Mouse (Mus musculus): ENCODE data around the gene Irgm2. TPM values are rescaled to one million over a fixed set of nuclear protein-coding genes. Genes with fewer than 3 reads are reported as not detected.
"Not testable (repeated sequence)": the region's sequence is repeated elsewhere in the genome, so short reads cannot be mapped to it uniquely, and the experiment has no call there.

The Irgm2 gene
- total and polyA plus RNA-seq, 2 experiments from 2014 or later: 0.80 to 1.8 TPM

- TF ChIP-seq CTCF (IDR thresholded peaks at IDR 0.05; ENCODE audit: low read depth): no peak
- ATAC-seq: no peak
- Histone ChIP-seq H3K27ac (no peak overlapping the region), H3K4me3 (ENCODE audit: low read length) (no peak overlapping the region), H3K4me1 (ENCODE audit: insufficient read depth, low read length) (no peaks in the 10 kb centered on the region), H3K27me3 (ENCODE audit: insufficient read depth, low read length) (no peaks in the 10 kb centered on the region), H3K4me2 (ENCODE audit: low read depth, low read length) (no peak overlapping the region), H3K9me3 (ENCODE audit: low read length) (no peaks in the 10 kb centered on the region), H3K36me3 (ENCODE audit: insufficient read depth, low read length) (no peaks in the 10 kb centered on the region), H3K9ac (replicated peaks; ENCODE audit: low read length) (no peak overlapping the region)
- no peak for DNase-seq (ENCODE audit: low spot score)
- WGBS: 24% methylated on average over 2 of the region's 2 CpGs
Measured at GRCm38 (mm10) chr11:58211682-58212067, 12.3 kb downstream of the Irgm2 start.

- H3K27ac ChIP-seq: no peak overlapping the region
- H3K4me3 ChIP-seq (ENCODE audit: low read length): no peak overlapping the region
- no peaks in the 10 kb centered on the region for H3K4me1 ChIP-seq (ENCODE audit: insufficient read depth, low read length)
- no peak for TF ChIP-seq CTCF (IDR thresholded peaks at IDR 0.05; ENCODE audit: low read depth)
- no peaks in the 10 kb centered on the region for H3K27me3 ChIP-seq (ENCODE audit: insufficient read depth, low read length)
- ATAC-seq (no peak), DNase-seq (ENCODE audit: low spot score) (no peak)
- no peaks in the 10 kb centered on the region for H3K36me3 ChIP-seq (ENCODE audit: insufficient read depth, low read length)
- no peak overlapping the region for H3K9ac ChIP-seq (replicated peaks; ENCODE audit: low read length)
- H3K9me3 ChIP-seq (ENCODE audit: low read length): no peaks in the 10 kb centered on the region
- no peak overlapping the region for H3K4me2 ChIP-seq (ENCODE audit: low read depth, low read length)
- WGBS: 83% methylated on average over 7 of the region's 7 CpGs
Measured at GRCm38 (mm10) chr11:58213673-58214342, 14.4 kb downstream of the Irgm2 start.

GRCm38 (mm10) chr11:58214391-58215048 is 15.1 kb downstream of the Irgm2 start:
- peak overlapping the region; percentile 29 for H3K4me3 ChIP-seq (ENCODE audit: low read length)
- no peaks in the 10 kb centered on the region for H3K9me3 ChIP-seq (ENCODE audit: low read length)
- H3K9ac ChIP-seq (replicated peaks; ENCODE audit: low read length): 0 out of 2 replicates have a peak overlapping the region, but pooled peaks have one; percentile 25
- WGBS: 48% methylated on average over 17 of the region's 17 CpGs
- no peaks in the 10 kb centered on the region for H3K27me3 ChIP-seq (ENCODE audit: insufficient read depth, low read length)
- no peak overlapping the region for H3K27ac ChIP-seq
- peak; percentile 31 for DNase-seq (ENCODE audit: low spot score)
- no peaks in the 10 kb centered on the region for H3K4me1 ChIP-seq (ENCODE audit: insufficient read depth, low read length)
- ATAC-seq: peak; percentile 58; the same call in 1 of the 2 replicates
- TF ChIP-seq CTCF (IDR thresholded peaks at IDR 0.05; ENCODE audit: low read depth): no peak
- peak overlapping the region; percentile 47 for H3K4me2 ChIP-seq (ENCODE audit: low read depth, low read length)
- H3K36me3 ChIP-seq (ENCODE audit: insufficient read depth, low read length): no peaks in the 10 kb centered on the region

GRCm38 (mm10) chr11:58215049-58215430 is 15.6 kb downstream of the Irgm2 start:
- H3K36me3 ChIP-seq (ENCODE audit: insufficient read depth, low read length); DNase-seq (ENCODE audit: low spot score); H3K27ac ChIP-seq; H3K9ac ChIP-seq (replicated peaks; ENCODE audit: low read length); H3K9me3 ChIP-seq (ENCODE audit: low read length); H3K27me3 ChIP-seq (ENCODE audit: insufficient read depth, low read length); H3K4me1 ChIP-seq (ENCODE audit: insufficient read depth, low read length); ATAC-seq: not testable (repeated sequence)
- Histone ChIP-seq H3K4me2 (ENCODE audit: low read depth, low read length) (peak overlapping the region; percentile 47; the same call in 1 of the 2 replicates), H3K4me3 (ENCODE audit: low read length) (peak overlapping the region; percentile 29; the same call in 1 of the 2 replicates)
- 33% methylated on average over 2 of the region's 3 CpGs for WGBS

- no peak overlapping the region for H3K27ac ChIP-seq
- TF ChIP-seq CTCF (IDR thresholded peaks at IDR 0.05; ENCODE audit: low read depth): no peak
- no peak overlapping the region for H3K9ac ChIP-seq (replicated peaks; ENCODE audit: low read length)
- no peak overlapping the region for H3K4me3 ChIP-seq (ENCODE audit: low read length)
- no peak overlapping the region for H3K4me2 ChIP-seq (ENCODE audit: low read depth, low read length)
- H3K9me3 ChIP-seq (ENCODE audit: low read length): no peaks in the 10 kb centered on the region
- ATAC-seq (no peak), DNase-seq (ENCODE audit: low spot score) (no peak)
- H3K4me1 ChIP-seq (ENCODE audit: insufficient read depth, low read length): no peaks in the 10 kb centered on the region
- no peaks in the 10 kb centered on the region for H3K36me3 ChIP-seq (ENCODE audit: insufficient read depth, low read length)
- no peaks in the 10 kb centered on the region for H3K27me3 ChIP-seq (ENCODE audit: insufficient read depth, low read length)
- 88% methylated on average over 5 of the region's 5 CpGs for WGBS
Measured at GRCm38 (mm10) chr11:58215814-58216213, 16.4 kb downstream of the Irgm2 start.

- no peaks in the 10 kb centered on the region for H3K4me1 ChIP-seq (ENCODE audit: insufficient read depth, low read length)
- no peaks in the 10 kb centered on the region for H3K9me3 ChIP-seq (ENCODE audit: low read length)
- H3K36me3 ChIP-seq (ENCODE audit: insufficient read depth, low read length): no peaks in the 10 kb centered on the region
- H3K27me3 ChIP-seq (ENCODE audit: insufficient read depth, low read length): no peaks in the 10 kb centered on the region
- DNase-seq (ENCODE audit: low spot score): no peak
- 85% methylated on average over 6 of the region's 6 CpGs for WGBS
- no peak overlapping the region for H3K4me3 ChIP-seq (ENCODE audit: low read length)
- no peak overlapping the region for H3K9ac ChIP-seq (replicated peaks; ENCODE audit: low read length)
- no peak for ATAC-seq
- no peak overlapping the region for H3K4me2 ChIP-seq (ENCODE audit: low read depth, low read length)
- TF ChIP-seq CTCF (IDR thresholded peaks at IDR 0.05; ENCODE audit: low read depth): no peak
- no peak overlapping the region for H3K27ac ChIP-seq
Measured at GRCm38 (mm10) chr11:58216823-58217222, 17.4 kb downstream of the Irgm2 start.

- Histone ChIP-seq H3K9me3 (ENCODE audit: low read length) (no peaks in the 10 kb centered on the region), H3K36me3 (ENCODE audit: insufficient read depth, low read length) (no peaks in the 10 kb centered on the region), H3K4me1 (ENCODE audit: insufficient read depth, low read length) (no peaks in the 10 kb centered on the region), H3K27me3 (ENCODE audit: insufficient read depth, low read length) (no peaks in the 10 kb centered on the region), H3K9ac (replicated peaks; ENCODE audit: low read length) (no peak overlapping the region), H3K4me2 (ENCODE audit: low read depth, low read length) (no peak overlapping the region), H3K4me3 (ENCODE audit: low read length) (no peak overlapping the region), H3K27ac (no peak overlapping the region)
- ATAC-seq: no peak
- 30% methylated on average over 4 of the region's 4 CpGs for WGBS
- no peak for TF ChIP-seq CTCF (IDR thresholded peaks at IDR 0.05; ENCODE audit: low read depth)
- DNase-seq (ENCODE audit: low spot score): peak; percentile 52
Measured at GRCm38 (mm10) chr11:58223751-58224150, 24.3 kb downstream of the Irgm2 start.

All from hindbrain, postnatal 0 days (tissue).